Mouse (Mus musculus) heart, postnatal 0 days (tissue): ENCODE results near the gene Map4k4.

ENCODE experiments used
- CTCF ChIP-seq: IDR thresholded peaks from 2 replicates; pipeline ENCODE4 v1.5.1; 2016; ENCODE audit warnings: antibody characterized with exemption, control low read depth, low read depth
- EP300 ChIP-seq: IDR thresholded peaks from 2 replicates; pipeline ENCODE4 v1.6.1; 2016; ENCODE audit warnings: antibody characterized with exemption, low read depth

GRCm38 (mm10) chr1:40073779-40074178, 173.1 kb downstream of the Map4k4 start, which contains the start of gene Il1r2:
- TF ChIP-seq CTCF: no peak
- TF ChIP-seq EP300: no peak
